Mouse (Mus musculus): ENCODE results near the gene Hax1. TPM values are rescaled to one million over a fixed set of nuclear protein-coding genes. Genes with fewer than 3 reads are reported as not detected.
A peak's percentile ranks its signal among the peaks of the same experiment; 100 is the strongest.

The Hax1 gene
- polyA plus RNA-seq, 1 experiment from 2014 or later = 148 TPM

GRCm38 (mm10) chr3:89982426-89982825 is 16.2 kb downstream of the Hax1 start:
- no peak overlapping the region for H3K27ac ChIP-seq
- WGBS = 77% methylated on average over 5 of the region's 5 CpGs
- ATAC-seq = no peak

GRCm38 (mm10) chr3:89976859-89977258 is 21.7 kb downstream of the Hax1 start:
- H3K4me2 ChIP-seq (replicated peaks) = no peak overlapping the region
- H3K9ac ChIP-seq (replicated peaks) = no peak overlapping the region
- no peaks in the 10 kb centered on the region for H3K9me3 ChIP-seq
- no peak overlapping the region for H3K27ac ChIP-seq
- H3K36me3 ChIP-seq = no peaks in the 10 kb centered on the region
- no peaks in the 10 kb centered on the region for H3K27me3 ChIP-seq
- H3K4me1 ChIP-seq (replicated peaks) = no peaks in the 10 kb centered on the region
- ATAC-seq = no peak
- H3K4me3 ChIP-seq (replicated peaks) = no peak overlapping the region

More at GRCm38 (mm10) chr3:89982426-89982825, 16.2 kb downstream of the Hax1 start:
- Histone ChIP-seq H3K27me3 (no peaks in the 10 kb centered on the region), H3K4me2 (replicated peaks) (no peak overlapping the region), H3K4me3 (replicated peaks) (no peak overlapping the region), H3K36me3 (no peaks in the 10 kb centered on the region), H3K9me3 (no peaks in the 10 kb centered on the region), H3K9ac (replicated peaks) (no peak overlapping the region), H3K4me1 (replicated peaks) (no peaks in the 10 kb centered on the region)

GRCm38 (mm10) chr3:89968509-89968908 is 30.1 kb downstream of the Hax1 start:
- WGBS = 81% methylated on average over 7 of the region's 7 CpGs
- H3K4me2 ChIP-seq (replicated peaks) = no peak overlapping the region
- no peak overlapping the region for H3K4me3 ChIP-seq (replicated peaks)
- no peaks in the 10 kb centered on the region for H3K9me3 ChIP-seq
- no peaks in the 10 kb centered on the region for H3K27me3 ChIP-seq
- no peaks in the 10 kb centered on the region for H3K36me3 ChIP-seq
- H3K27ac ChIP-seq = no peak overlapping the region
- H3K9ac ChIP-seq (replicated peaks) = no peak overlapping the region
- peaks cover 18% of the 10 kb centered on the region for H3K4me1 ChIP-seq (replicated peaks)
- no peak for ATAC-seq

GRCm38 (mm10) chr3:89966946-89967345 is 31.6 kb downstream of the Hax1 start:
- ATAC-seq = no peak
- peaks cover 24% of the 10 kb centered on the region for H3K4me1 ChIP-seq (replicated peaks)
- no peak overlapping the region for H3K4me2 ChIP-seq (replicated peaks)
- H3K27me3 ChIP-seq = no peaks in the 10 kb centered on the region
- H3K9ac ChIP-seq (replicated peaks) = no peak overlapping the region
- no peaks in the 10 kb centered on the region for H3K9me3 ChIP-seq
- no peaks in the 10 kb centered on the region for H3K36me3 ChIP-seq
- no peak overlapping the region for H3K4me3 ChIP-seq (replicated peaks)
- 72% methylated on average over 4 of the region's 4 CpGs for WGBS
- H3K27ac ChIP-seq = no peak overlapping the region

DNA sequence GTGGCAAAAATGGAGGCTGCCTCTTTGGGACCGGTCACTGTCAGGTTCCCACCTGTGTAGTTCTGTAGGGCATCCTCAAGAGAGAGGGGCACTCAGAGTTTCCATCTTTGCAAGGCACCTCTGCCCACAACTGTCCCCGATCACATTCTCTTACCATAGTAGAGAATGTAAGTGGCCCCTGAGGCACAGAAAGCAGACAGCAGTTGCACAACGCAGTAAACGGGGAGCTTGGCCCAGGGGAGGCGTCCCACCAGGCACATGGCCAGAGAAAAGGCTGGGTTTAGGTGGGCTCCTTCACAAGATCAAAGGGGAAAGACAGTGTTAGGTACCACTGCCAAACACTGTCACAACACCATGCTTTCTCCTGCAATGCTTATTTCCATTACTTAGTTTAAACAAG is 32.6 kb downstream of the Hax1 start:
- H3K9ac ChIP-seq (replicated peaks) = no peak overlapping the region
- 94% methylated on average over 5 of the region's 5 CpGs for WGBS
- no peak for ATAC-seq
- no peaks in the 10 kb centered on the region for H3K36me3 ChIP-seq
- H3K27ac ChIP-seq = no peak overlapping the region
- H3K9me3 ChIP-seq = no peaks in the 10 kb centered on the region
- no peaks in the 10 kb centered on the region for H3K27me3 ChIP-seq
- H3K4me2 ChIP-seq (replicated peaks) = no peak overlapping the region
- H3K4me3 ChIP-seq (replicated peaks) = no peak overlapping the region
- H3K4me1 ChIP-seq (replicated peaks) = peaks cover 34% of the 10 kb centered on the region

DNA sequence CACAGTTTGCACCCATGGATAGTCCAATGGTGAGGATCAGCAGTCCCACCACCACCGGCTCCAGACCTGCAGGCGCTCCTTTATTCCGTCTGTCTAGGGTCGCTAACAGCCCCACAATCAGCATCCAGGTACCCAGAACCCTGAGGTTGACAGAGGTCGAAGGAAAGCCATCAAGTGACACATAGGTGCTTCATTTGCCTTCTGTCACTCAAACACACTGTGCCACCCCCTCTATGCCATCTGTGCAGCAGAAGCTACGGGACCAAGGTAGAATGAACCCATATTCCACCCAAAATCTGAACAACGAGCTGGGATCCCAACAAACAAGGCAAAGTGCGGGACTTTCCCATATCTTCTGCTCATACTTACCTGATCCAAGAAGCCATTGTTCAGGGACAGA is 33.0 kb downstream of the Hax1 start:
- H3K27me3 ChIP-seq = no peaks in the 10 kb centered on the region
- H3K36me3 ChIP-seq = no peaks in the 10 kb centered on the region
- WGBS = 97% methylated on average over 8 of the region's 8 CpGs
- no peak overlapping the region for H3K4me3 ChIP-seq (replicated peaks)
- H3K4me1 ChIP-seq (replicated peaks) = peaks cover 38% of the 10 kb centered on the region
- no peak overlapping the region for H3K4me2 ChIP-seq (replicated peaks)
- no peak for ATAC-seq
- no peak overlapping the region for H3K27ac ChIP-seq
- no peaks in the 10 kb centered on the region for H3K9me3 ChIP-seq
- H3K9ac ChIP-seq (replicated peaks) = no peak overlapping the region

DNA sequence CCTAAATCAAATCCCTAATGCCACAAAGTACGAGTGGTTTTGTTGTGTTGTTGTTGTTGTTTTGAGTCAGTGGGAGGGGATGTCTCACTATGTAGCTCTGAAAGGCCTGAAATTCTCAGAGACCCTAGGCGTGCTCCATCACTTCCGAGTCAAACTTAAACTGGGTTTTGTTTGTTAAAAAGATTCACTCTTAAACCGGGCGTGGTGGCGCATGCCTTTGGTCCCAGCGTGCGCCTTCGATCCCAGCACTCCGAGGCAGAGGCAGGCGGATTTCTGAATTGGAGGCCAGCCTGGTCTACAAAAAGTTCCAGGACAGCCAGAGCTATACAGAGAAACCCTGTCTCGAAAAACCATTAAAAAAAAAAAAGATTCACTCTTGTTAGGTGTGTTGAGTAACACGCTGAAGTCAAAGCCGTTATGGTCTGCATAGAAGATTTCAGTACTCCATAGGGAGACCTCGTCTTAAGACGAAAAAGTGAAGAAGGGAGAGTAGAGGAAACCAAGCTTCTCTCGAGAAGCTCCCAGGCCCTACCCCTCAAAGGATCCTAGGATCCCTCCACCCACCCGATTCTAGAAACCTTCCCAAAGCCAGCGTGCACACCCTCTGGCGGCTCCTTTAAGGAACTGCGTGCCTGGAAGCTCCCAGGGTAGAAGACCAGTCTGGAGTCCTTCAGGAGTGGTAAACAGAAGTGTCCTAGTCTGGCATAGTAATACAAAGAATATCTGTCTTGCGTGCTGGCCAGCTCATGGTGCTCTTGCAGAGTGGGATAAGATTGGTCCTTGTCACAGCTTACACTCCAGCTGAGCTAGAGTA is 34.4 kb downstream of the Hax1 start:
- WGBS = 36% methylated on average over 22 of the region's 22 CpGs
- Histone ChIP-seq H3K9ac (replicated peaks) (peak overlapping the region; percentile 97), H3K9me3 (no peaks in the 10 kb centered on the region), H3K4me1 (replicated peaks) (peaks cover 52% of the 10 kb centered on the region), H3K27me3 (no peaks in the 10 kb centered on the region), H3K4me3 (replicated peaks) (peak overlapping the region; percentile 93), H3K36me3 (no peaks in the 10 kb centered on the region), H3K27ac (peak overlapping the region; percentile 94), H3K4me2 (replicated peaks) (peak overlapping the region; percentile 97)
- ATAC-seq = no peak

DNA sequence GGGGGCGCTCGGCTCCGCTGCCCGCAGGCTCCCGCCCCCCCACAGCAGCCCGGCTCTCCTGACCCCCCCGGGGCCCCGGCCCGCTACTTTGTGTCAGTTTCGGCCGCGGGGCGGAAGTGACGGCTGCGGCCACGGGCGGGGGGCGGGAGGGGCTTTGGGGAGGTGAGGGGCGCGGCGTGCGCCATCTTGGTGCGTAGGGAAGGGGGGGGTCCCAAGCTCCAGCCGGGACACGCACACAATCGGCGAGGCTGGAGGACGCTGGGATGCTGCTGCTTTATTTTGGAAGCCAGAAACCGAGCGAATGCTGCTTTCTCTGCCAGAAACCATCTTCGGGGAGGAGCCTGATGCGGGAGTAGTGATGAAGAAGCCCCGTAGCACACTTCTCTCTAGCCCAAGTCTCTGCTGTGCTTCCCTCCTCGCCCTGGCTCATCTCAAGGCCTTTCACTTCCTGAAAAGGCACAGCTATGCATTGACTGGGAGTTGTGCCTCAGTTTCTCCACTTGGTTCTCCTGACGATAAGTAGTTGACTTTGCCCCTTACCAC is 35.3 kb downstream of the Hax1 start, which contains the start of gene Atp8b2:
Atp8b2 (minus strand) TSS at position 288 of the 543 bp plus-strand sequence.
- peaks cover 60% of the 10 kb centered on the region for H3K4me1 ChIP-seq (replicated peaks)
- H3K4me3 ChIP-seq (replicated peaks) = peak within 1 kb of the TSS; percentile 93
- no peaks in the 10 kb centered on the region for H3K27me3 ChIP-seq
- peak within 1 kb of the TSS; percentile 97 for H3K9ac ChIP-seq (replicated peaks)
- peak within 1 kb of the TSS; percentile 94 for H3K27ac ChIP-seq
- under 1% methylated on average over 35 of the region's 35 CpGs for WGBS
- peaks cover 7% of the 10 kb centered on the region for H3K36me3 ChIP-seq
- peak; percentile 62 for ATAC-seq
- peak within 1 kb of the TSS; percentile 97 for H3K4me2 ChIP-seq (replicated peaks)
- no peaks in the 10 kb centered on the region for H3K9me3 ChIP-seq

DNA sequence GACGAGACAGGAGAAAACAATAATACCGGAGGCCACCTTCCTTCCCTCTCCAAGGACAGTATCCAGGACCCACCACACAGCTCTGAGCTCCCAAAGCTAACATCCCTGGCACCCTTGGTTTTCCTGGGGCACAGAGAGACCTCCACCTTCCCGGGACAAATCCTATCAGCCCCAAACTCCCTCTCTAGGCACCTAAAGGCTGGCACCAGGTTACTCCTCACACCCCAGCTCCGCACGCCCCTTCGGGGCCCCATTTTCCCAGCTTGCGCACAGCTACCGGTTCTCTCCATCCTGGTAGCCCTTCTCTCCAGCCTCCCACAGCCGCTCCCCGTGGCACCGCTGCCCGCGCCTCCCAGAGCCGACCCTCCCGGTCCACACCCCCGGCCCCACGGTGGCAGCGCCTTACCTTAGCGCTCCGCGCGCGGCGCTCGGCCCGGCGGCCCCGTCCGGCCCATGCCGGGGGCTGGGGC is 35.8 kb downstream of the Hax1 start:
- Histone ChIP-seq H3K4me1 (replicated peaks) (peaks cover 60% of the 10 kb centered on the region), H3K27ac (peak overlapping the region; percentile 94), H3K36me3 (peaks cover 12% of the 10 kb centered on the region), H3K4me3 (replicated peaks) (peak overlapping the region; percentile 93), H3K9me3 (no peaks in the 10 kb centered on the region), H3K9ac (replicated peaks) (peak overlapping the region; percentile 97), H3K4me2 (replicated peaks) (peak overlapping the region; percentile 97), H3K27me3 (no peaks in the 10 kb centered on the region)
- ATAC-seq = peak; percentile 44
- WGBS = under 1% methylated on average over 29 of the region's 30 CpGs

- WGBS = 8% methylated on average over 14 of the region's 14 CpGs
- Histone ChIP-seq H3K4me2 (replicated peaks) (peak overlapping the region; percentile 97), H3K9me3 (no peaks in the 10 kb centered on the region), H3K27me3 (no peaks in the 10 kb centered on the region), H3K27ac (peak overlapping the region; percentile 94), H3K9ac (replicated peaks) (peak overlapping the region; percentile 97), H3K4me3 (replicated peaks) (peak overlapping the region; percentile 93), H3K36me3 (peaks cover 18% of the 10 kb centered on the region), H3K4me1 (replicated peaks) (peaks cover 60% of the 10 kb centered on the region)
- ATAC-seq = no peak
Measured at GRCm38 (mm10) chr3:89962059-89962750, 36.4 kb downstream of the Hax1 start.

DNA sequence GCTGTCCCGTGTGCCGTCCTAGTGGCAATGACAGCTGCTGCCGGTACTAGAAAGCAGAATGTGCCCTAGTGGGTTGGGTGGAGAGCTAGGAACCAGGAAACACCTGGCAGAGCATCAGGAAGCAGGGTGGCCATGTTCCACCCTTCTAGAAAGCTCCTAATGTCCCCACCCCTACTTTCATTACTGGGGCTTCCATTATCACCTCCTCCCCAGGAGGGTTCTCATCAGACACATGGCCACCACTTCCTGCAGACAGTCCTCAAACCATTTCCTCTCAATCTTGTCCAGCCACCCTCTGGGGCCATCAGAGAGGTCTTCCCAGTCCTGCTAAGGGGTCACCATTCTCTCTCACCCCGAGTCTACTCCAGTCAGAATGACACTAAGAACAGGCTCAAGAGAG is 37.1 kb downstream of the Hax1 start:
- Histone ChIP-seq H3K9me3 (no peaks in the 10 kb centered on the region), H3K4me3 (replicated peaks) (peak overlapping the region; percentile 93), H3K27ac (peak overlapping the region; percentile 94; the same call in 1 of the 2 replicates), H3K9ac (replicated peaks) (peak overlapping the region; percentile 97), H3K27me3 (no peaks in the 10 kb centered on the region), H3K36me3 (peaks cover 26% of the 10 kb centered on the region), H3K4me1 (replicated peaks) (peaks cover 60% of the 10 kb centered on the region), H3K4me2 (replicated peaks) (peak overlapping the region; percentile 97)
- no peak for ATAC-seq
- 55% methylated on average over 4 of the region's 4 CpGs for WGBS

DNA sequence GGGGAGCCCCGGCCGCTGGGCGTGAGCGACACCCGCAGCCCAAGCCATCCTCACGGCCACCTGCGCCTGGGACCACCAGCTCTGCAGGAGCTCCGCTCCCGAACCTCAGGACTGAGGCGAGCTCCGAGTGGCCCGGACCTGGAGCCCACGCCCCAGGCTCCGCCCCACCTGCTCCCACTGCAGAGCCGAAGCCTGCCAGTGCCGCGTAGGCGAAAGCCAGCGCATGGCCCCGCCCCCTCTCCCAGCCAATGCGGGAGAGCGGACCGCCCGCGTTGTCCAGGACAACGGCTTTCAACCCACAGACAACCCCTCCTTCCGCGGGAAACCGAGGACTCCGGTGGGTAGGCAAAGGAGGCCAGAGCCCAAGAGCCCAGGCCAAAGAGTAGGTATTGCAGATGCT is 38.1 kb downstream of the Hax1 start:
- Histone ChIP-seq H3K9me3 (no peaks in the 10 kb centered on the region), H3K36me3 (peaks cover 36% of the 10 kb centered on the region), H3K4me1 (replicated peaks) (peaks cover 57% of the 10 kb centered on the region), H3K27me3 (no peaks in the 10 kb centered on the region), H3K4me3 (replicated peaks) (peak overlapping the region; percentile 93), H3K9ac (replicated peaks) (peak overlapping the region; percentile 97), H3K4me2 (replicated peaks) (peak overlapping the region; percentile 97), H3K27ac (peak overlapping the region; percentile 65)
- peak; percentile 92 for ATAC-seq
- under 1% methylated on average over 27 of the region's 30 CpGs for WGBS

All from midbrain, embryonic 13.5 days (tissue).